Mouse (Mus musculus): ENCODE measurements at regions not wholly inside any gene's neighbourhood (a gene's known extent, or its start where the extent isn't known, plus 50 kb on each side); places are given as distances from the start of the nearest gene placed in this dataset.

- DNase-seq (ENCODE audit: low spot score): no peak
Observed at GRCm38 (mm10) chr1:34930571-34930970, 80.8 kb downstream of the Plekhb2 start.

GRCm38 (mm10) chr1:34943196-34943595 lies 93.4 kb downstream of the Plekhb2 start:
- no peak for DNase-seq (ENCODE audit: low spot score)

- no peak for DNase-seq (ENCODE audit: low spot score)
Observed at GRCm38 (mm10) chr1:34961633-34962507, 112.1 kb downstream of the Plekhb2 start.

GRCm38 (mm10) chr1:34962508-34962885 lies 112.7 kb downstream of the Plekhb2 start:
- no peak for DNase-seq (ENCODE audit: low spot score)

- DNase-seq (ENCODE audit: low spot score): no peak
Observed at GRCm38 (mm10) chr1:34974801-34975200, 125.0 kb downstream of the Plekhb2 start.

- DNase-seq (ENCODE audit: low spot score): no peak
Observed at GRCm38 (mm10) chr1:34978156-34978555, 128.4 kb downstream of the Plekhb2 start.

GRCm38 (mm10) chr1:34979350-34979749 lies 129.6 kb downstream of the Plekhb2 start:
- no peak for DNase-seq (ENCODE audit: low spot score)

GRCm38 (mm10) chr1:34981934-34982333 lies 132.2 kb downstream of the Plekhb2 start:
- no peak for DNase-seq (ENCODE audit: low spot score)

GRCm38 (mm10) chr1:34982966-34983365 lies 133.2 kb downstream of the Plekhb2 start:
- DNase-seq (ENCODE audit: low spot score): no peak

- DNase-seq (ENCODE audit: low spot score): no peak
Observed at GRCm38 (mm10) chr1:34986861-34987260, 137.1 kb downstream of the Plekhb2 start.

- DNase-seq (ENCODE audit: low spot score): no peak
Observed at GRCm38 (mm10) chr1:34987650-34988221, 138.0 kb downstream of the Plekhb2 start.

GRCm38 (mm10) chr1:34988225-34988624 lies 138.4 kb downstream of the Plekhb2 start:
- DNase-seq (ENCODE audit: low spot score): no peak

- DNase-seq (ENCODE audit: low spot score): no peak
Observed at GRCm38 (mm10) chr1:35000801-35001200, 151.0 kb downstream of the Plekhb2 start.

GRCm38 (mm10) chr1:35017471-35017870 lies 167.7 kb downstream of the Plekhb2 start:
- DNase-seq (ENCODE audit: low spot score): no peak

- DNase-seq (ENCODE audit: low spot score): peak; percentile 11
Observed at GRCm38 (mm10) chr1:35032619-35033018, 182.8 kb downstream of the Plekhb2 start.

- DNase-seq (ENCODE audit: low spot score): no peak
Observed at GRCm38 (mm10) chr1:35072811-35073210, 223.0 kb downstream of the Plekhb2 start.

- DNase-seq (ENCODE audit: low spot score): no peak
Observed at GRCm38 (mm10) chr1:35094873-35095272, 245.1 kb downstream of the Plekhb2 start.

GRCm38 (mm10) chr1:35095785-35096184 lies 246.0 kb downstream of the Plekhb2 start:
- DNase-seq (ENCODE audit: low spot score): no peak

- no peak for DNase-seq (ENCODE audit: low spot score)
Observed at GRCm38 (mm10) chr1:35106665-35107064, 256.9 kb downstream of the Plekhb2 start.

GRCm38 (mm10) chr1:35109801-35110200 lies 260.0 kb downstream of the Plekhb2 start:
- no peak for DNase-seq (ENCODE audit: low spot score)

GRCm38 (mm10) chr1:35115521-35115920 lies 265.7 kb downstream of the Plekhb2 start:
- no peak for DNase-seq (ENCODE audit: low spot score)

GRCm38 (mm10) chr1:35137907-35138306 lies 288.1 kb downstream of the Plekhb2 start:
- peak; percentile 5 for DNase-seq (ENCODE audit: low spot score)

- no peak for DNase-seq (ENCODE audit: low spot score)
Observed at GRCm38 (mm10) chr1:35149036-35149435, 299.3 kb downstream of the Plekhb2 start.

- peak; percentile 15 for DNase-seq (ENCODE audit: low spot score)
Observed at GRCm38 (mm10) chr1:35162506-35162905, 312.7 kb downstream of the Plekhb2 start.
